Mouse (Mus musculus) testis, adult 2 months (tissue): Measurements from ENCODE around the gene Sspo. TPM values are rescaled to one million over a fixed set of nuclear protein-coding genes. Genes with fewer than 3 reads are reported as not detected.

ENCODE experiments used
- H3K27ac ChIP-seq: fragments of 200-500 bp; 2 replicates; pipeline ENCODE4 v1.5.1; 2012; ENCODE audit warnings: low read depth, low read length; ENCODE audit not compliant: control insufficient read depth, insufficient read depth
- H3K27me3 ChIP-seq: fragments of 200-500 bp; 2 replicates; pipeline ENCODE4 v1.6.1; 2012; ENCODE audit warnings: mild to moderate bottlenecking, low read length, moderate library complexity; ENCODE audit not compliant: control insufficient read depth, insufficient read depth
- H3K36me3 ChIP-seq: fragments of 200-500 bp; 2 replicates; pipeline ENCODE4 v1.6.1; 2012; ENCODE audit warnings: mild to moderate bottlenecking, low read length; ENCODE audit not compliant: control insufficient read depth, insufficient read depth
- H3K4me1 ChIP-seq: fragments of 200-500 bp; 2 replicates; pipeline ENCODE4 v1.6.1; 2012; ENCODE audit warnings: low read length; ENCODE audit not compliant: control insufficient read depth, insufficient read depth
- H3K4me3 ChIP-seq: fragments of 200-500 bp; 2 replicates; pipeline ENCODE4 v1.5.1; 2012; ENCODE audit warnings: low read depth, mild to moderate bottlenecking, low read length, moderate library complexity, mixed read lengths; ENCODE audit not compliant: control insufficient read depth
- CTCF ChIP-seq: fragments of 200-500 bp; IDR thresholded peaks from 2 replicates; pipeline ENCODE4 v1.5.1; 2012; ENCODE audit warnings: low read depth, mild to moderate bottlenecking, inconsistent platforms, low read length, moderate library complexity; ENCODE audit not compliant: control insufficient read depth, insufficient read depth, insufficient replicate concordance
- POLR2A ChIP-seq: fragments of 200-500 bp; IDR thresholded peaks from 2 replicates; pipeline ENCODE4 v1.6.1; 2012; ENCODE audit warnings: low read depth, mild to moderate bottlenecking, inconsistent platforms, low read length, moderate library complexity; ENCODE audit not compliant: control insufficient read depth
- polyA plus RNA-seq: library from polyadenylated mRNA; depleted of rRNA; stranded (reverse); fragments of >200 nt; gene quantifications from 2 replicates; pipeline ENCODE4 v1.2.3, GENCODE M21; 2012

Sspo gene
- polyA plus RNA-seq, 1 experiment: 2.1 TPM

GRCm38 (mm10) chr6:48445181-48446101, 2.6 kb upstream of the Sspo start, which contains the start of gene Zfp467:
Zfp467 (minus strand) TSS chr6:48445825.
- no peaks in the 10 kb centered on the region for H3K36me3 ChIP-seq
- no peak within 1 kb of the TSS for H3K27ac ChIP-seq
- peaks cover 12% of the 10 kb centered on the region for H3K4me1 ChIP-seq
- no peaks in the 10 kb centered on the region; the same call in 1 of the 2 replicates for H3K27me3 ChIP-seq
- TF ChIP-seq CTCF: no peak
- no peak for TF ChIP-seq POLR2A
- H3K4me3 ChIP-seq: peak within 1 kb of the TSS; percentile 57

- peaks cover 12% of the 10 kb centered on the region for H3K4me1 ChIP-seq
- no peak for TF ChIP-seq POLR2A
- TF ChIP-seq CTCF: no peak
- no peak overlapping the region for H3K27ac ChIP-seq
- H3K36me3 ChIP-seq: no peaks in the 10 kb centered on the region
- H3K27me3 ChIP-seq: no peaks in the 10 kb centered on the region; the same call in 1 of the 2 replicates
- H3K4me3 ChIP-seq: no peak overlapping the region
Observed at GRCm38 (mm10) chr6:48446256-48446655, 1.8 kb upstream of the Sspo start.

DNA sequence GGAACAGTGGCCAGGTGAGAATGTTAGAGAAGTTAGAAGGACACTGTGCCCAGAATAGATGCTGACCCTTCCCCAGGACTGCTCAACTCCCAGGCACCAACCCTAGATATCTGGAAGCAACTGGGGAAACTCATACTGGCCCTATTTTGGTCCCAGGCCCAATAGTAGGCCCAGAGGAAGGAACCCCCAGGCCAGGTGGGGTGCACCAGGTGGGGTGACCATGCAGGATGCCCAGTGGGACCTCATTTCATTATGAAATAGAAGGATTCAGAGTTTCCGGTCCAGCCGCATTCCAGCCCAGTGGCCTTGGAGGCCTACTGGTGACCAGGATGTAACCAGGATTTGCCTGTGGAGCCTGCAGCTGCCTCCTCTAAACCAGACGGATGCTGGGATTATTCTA, 1.1 kb upstream of the Sspo start:
- no peaks in the 10 kb centered on the region; the same call in 1 of the 2 replicates for H3K27me3 ChIP-seq
- peaks cover 12% of the 10 kb centered on the region for H3K4me1 ChIP-seq
- TF ChIP-seq CTCF (no peak), POLR2A (no peak)
- H3K27ac ChIP-seq: no peak overlapping the region
- H3K36me3 ChIP-seq: no peaks in the 10 kb centered on the region
- H3K4me3 ChIP-seq: no peak overlapping the region

DNA sequence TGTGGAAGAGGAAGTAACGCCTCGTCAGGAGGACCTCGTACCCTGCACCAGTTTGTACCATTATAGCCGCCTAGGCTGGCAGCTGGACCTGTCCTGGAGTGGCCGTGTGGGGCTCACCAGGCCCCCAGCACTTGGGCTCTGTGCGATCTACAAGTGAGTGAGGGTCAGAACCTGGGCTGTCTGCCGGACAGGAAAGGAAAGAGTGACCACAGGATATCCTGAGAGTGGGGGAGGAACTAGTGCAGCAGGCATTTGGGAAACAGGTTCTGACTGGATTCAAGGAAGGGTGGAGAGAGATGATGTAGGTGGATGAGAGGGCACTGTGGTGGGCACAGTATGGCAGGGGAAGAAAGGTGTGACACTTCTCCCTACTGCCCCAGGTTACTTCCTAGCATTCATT, 498 bp downstream of the Sspo start:
- Histone ChIP-seq H3K36me3 (no peaks in the 10 kb centered on the region), H3K4me3 (no peak overlapping the region), H3K4me1 (peaks cover 9% of the 10 kb centered on the region), H3K27ac (no peak overlapping the region), H3K27me3 (no peaks in the 10 kb centered on the region; the same call in 1 of the 2 replicates)
- TF ChIP-seq POLR2A (no peak), CTCF (no peak)

- Histone ChIP-seq H3K27me3 (no peaks in the 10 kb centered on the region), H3K27ac (no peak overlapping the region), H3K4me1 (no peaks in the 10 kb centered on the region), H3K4me3 (no peak overlapping the region; the same call in 1 of the 2 replicates), H3K36me3 (no peaks in the 10 kb centered on the region)
- no peak for TF ChIP-seq CTCF
- TF ChIP-seq POLR2A: no peak
Observed at GRCm38 (mm10) chr6:48452151-48452550, 4.1 kb downstream of the Sspo start.

GRCm38 (mm10) chr6:48452771-48453170, 4.7 kb downstream of the Sspo start:
- Histone ChIP-seq H3K27ac (no peak overlapping the region), H3K4me1 (no peaks in the 10 kb centered on the region), H3K27me3 (no peaks in the 10 kb centered on the region), H3K36me3 (no peaks in the 10 kb centered on the region), H3K4me3 (no peak overlapping the region)
- no peak for TF ChIP-seq CTCF
- TF ChIP-seq POLR2A: no peak

- H3K27ac ChIP-seq: no peak overlapping the region
- no peak overlapping the region for H3K4me3 ChIP-seq
- no peaks in the 10 kb centered on the region for H3K4me1 ChIP-seq
- no peaks in the 10 kb centered on the region for H3K36me3 ChIP-seq
- TF ChIP-seq CTCF (no peak), POLR2A (no peak)
- no peaks in the 10 kb centered on the region for H3K27me3 ChIP-seq
Observed at GRCm38 (mm10) chr6:48464966-48465679, 17.1 kb downstream of the Sspo start.

DNA sequence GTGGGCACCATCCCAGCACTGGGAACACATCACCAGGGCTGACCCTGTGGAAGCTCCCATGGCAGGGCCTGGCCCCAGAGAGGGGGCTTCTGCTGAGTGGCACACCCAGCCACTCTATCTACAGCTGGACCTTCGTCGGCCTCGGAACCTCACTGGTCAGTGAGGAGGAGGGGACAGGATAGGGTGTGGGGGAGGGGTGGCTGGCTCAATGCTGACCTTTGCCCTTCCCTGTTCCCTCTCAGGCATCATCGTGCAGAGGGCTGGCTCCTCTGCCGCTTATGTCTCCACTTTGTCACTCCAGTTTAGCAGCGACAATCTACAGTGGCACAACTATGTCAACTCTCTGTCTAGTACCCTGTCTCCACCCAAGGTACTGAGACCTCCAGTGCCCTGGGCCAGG, 18.7 kb downstream of the Sspo start:
- no peak overlapping the region for H3K27ac ChIP-seq
- H3K36me3 ChIP-seq: no peaks in the 10 kb centered on the region
- no peak for TF ChIP-seq CTCF
- TF ChIP-seq POLR2A: no peak
- H3K4me1 ChIP-seq: no peaks in the 10 kb centered on the region
- no peaks in the 10 kb centered on the region for H3K27me3 ChIP-seq
- no peak overlapping the region for H3K4me3 ChIP-seq
